Mouse (Mus musculus) small intestine, adult 2 months (tissue): ENCODE data around the gene Tmco4. TPM values are rescaled to one million over a fixed set of nuclear protein-coding genes. Genes with fewer than 3 reads are reported as not detected.

Experiments used
- H3K27ac ChIP-seq: fragments of 200-500 bp; 2 replicates; pipeline ENCODE4 v1.5.1; 2012; ENCODE audit warnings: low read depth, low read length, control low read depth, inconsistent platforms; ENCODE audit not compliant: insufficient read depth
- H3K27me3 ChIP-seq: fragments of 200-500 bp; 2 replicates; pipeline ENCODE4 v1.6.1; 2012; ENCODE audit warnings: mild to moderate bottlenecking, moderate library complexity, low read length, inconsistent platforms; ENCODE audit not compliant: control insufficient read depth, insufficient read depth
- H3K36me3 ChIP-seq: fragments of 200-500 bp; 2 replicates; pipeline ENCODE4 v1.6.1; 2012; ENCODE audit warnings: mild to moderate bottlenecking, low read length, control low read depth, inconsistent platforms; ENCODE audit not compliant: control insufficient read depth, insufficient read depth
- H3K4me1 ChIP-seq: fragments of 200-500 bp; 2 replicates; pipeline ENCODE4 v1.6.1; 2012; ENCODE audit warnings: low read length, inconsistent platforms, mixed read lengths; ENCODE audit not compliant: control insufficient read depth, insufficient read depth, insufficient read length
- H3K4me3 ChIP-seq: fragments of 200-500 bp; 2 replicates; pipeline ENCODE4 v1.5.1; 2012; ENCODE audit warnings: low read depth, mild to moderate bottlenecking, control low read depth, inconsistent platforms, low read length, moderate library complexity
- CTCF ChIP-seq: fragments of 200-500 bp; IDR thresholded peaks from 2 replicates; pipeline ENCODE4 v1.5.1; 2012; ENCODE audit warnings: low read depth, mild to moderate bottlenecking, control low read depth, inconsistent platforms, low read length, moderate library complexity, mixed read lengths; ENCODE audit not compliant: insufficient replicate concordance, insufficient read length; ENCODE audit errors: extremely low read depth
- POLR2A ChIP-seq: fragments of 200-500 bp; IDR thresholded peaks from 2 replicates; pipeline ENCODE4 v1.6.1; 2012; ENCODE audit warnings: low read depth, mild to moderate bottlenecking, control low read depth, inconsistent platforms, low read length, moderate library complexity
- WGBS: fragments of 180-500 bp; shearing (Covaris S2); methylation state at CpG from one replicate; pipeline ENCODE4 v1.1.7; 2018; 5-methylcytosine and 5-hydroxymethylcytosine counted together
- polyA plus RNA-seq: library from polyadenylated mRNA; depleted of rRNA; stranded (reverse); fragments of >200 nt; gene quantifications from 2 replicates; pipeline ENCODE4 v1.2.3, GENCODE M21; 2012; rRNA removed

Tmco4 gene
- polyA plus RNA-seq, result 23.2 and 34.2 TPM in 2 replicates

DNA sequence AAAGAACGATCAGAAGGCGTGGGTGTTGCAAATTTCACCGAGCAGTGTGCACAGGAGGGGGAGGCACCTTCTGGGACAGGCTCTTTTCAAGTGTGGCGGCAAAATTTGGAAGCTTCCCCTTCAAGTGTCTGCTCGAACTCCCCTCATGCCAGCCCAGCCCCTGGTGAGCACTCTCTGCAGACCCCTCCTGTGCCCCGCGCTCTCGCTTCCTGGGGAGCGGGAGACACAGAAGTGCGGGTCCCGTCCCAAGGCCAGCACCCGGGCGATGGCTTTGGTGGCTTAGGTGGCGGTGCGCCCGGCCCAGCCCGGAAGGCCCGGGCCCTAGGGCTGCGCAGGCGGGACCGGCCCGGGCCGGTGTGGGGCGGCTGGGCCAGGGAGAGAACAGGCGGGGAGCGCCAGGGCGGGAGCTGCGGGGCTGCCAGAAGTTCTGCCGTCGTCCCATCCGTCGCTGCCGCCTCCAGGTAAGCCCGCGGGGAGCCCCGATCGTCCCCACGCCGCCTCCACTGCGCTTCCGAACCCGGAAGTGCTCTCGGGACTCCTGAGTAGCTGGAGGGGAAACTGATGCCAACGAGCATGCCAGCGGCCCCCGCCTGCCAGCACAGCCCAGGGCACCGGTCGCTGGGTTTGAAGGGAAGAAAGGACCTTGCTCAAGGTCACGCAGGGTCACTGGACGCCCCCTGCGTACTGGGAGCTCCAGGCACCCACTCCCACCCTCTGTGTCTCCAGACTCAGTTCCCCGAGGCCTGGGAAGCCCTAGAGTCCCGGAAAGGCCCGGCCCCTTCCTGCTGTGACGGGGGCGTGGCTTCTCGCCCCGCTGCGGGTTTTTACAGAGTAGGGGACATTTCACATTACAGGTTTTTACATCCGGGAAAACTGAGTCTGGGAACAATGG lies at the start of gene Tmco4:
TSS of gene Tmco4 (plus strand) at position 62 of the 892 bp plus-strand sequence.
- peaks cover 20% of the 10 kb centered on the region; the same call in 1 of the 2 replicates for H3K4me1 ChIP-seq
- H3K36me3 ChIP-seq, result peaks cover 3% of the 10 kb centered on the region; the same call in 1 of the 2 replicates
- H3K27me3 ChIP-seq, result no peaks in the 10 kb centered on the region
- H3K27ac ChIP-seq, result peak within 1 kb of the TSS; percentile 99
- TF ChIP-seq POLR2A (peak; percentile 78; the same call in 1 of the 2 replicates), CTCF (no peak)
- WGBS, result under 1% methylated on average over 58 of the region's 60 CpGs
- H3K4me3 ChIP-seq, result peak within 1 kb of the TSS; percentile 82

- Histone ChIP-seq H3K4me3 (no peak overlapping the region), H3K27me3 (no peaks in the 10 kb centered on the region), H3K4me1 (peaks cover 13% of the 10 kb centered on the region), H3K27ac (no peak overlapping the region), H3K36me3 (no peaks in the 10 kb centered on the region)
- WGBS, result 11% methylated on average over 2 of the region's 2 CpGs
- TF ChIP-seq CTCF (no peak), POLR2A (no peak)
These were observed 47.1 kb upstream of the Tmco4 start for GRCm38 (mm10) chr4:138925561-138925960.

DNA sequence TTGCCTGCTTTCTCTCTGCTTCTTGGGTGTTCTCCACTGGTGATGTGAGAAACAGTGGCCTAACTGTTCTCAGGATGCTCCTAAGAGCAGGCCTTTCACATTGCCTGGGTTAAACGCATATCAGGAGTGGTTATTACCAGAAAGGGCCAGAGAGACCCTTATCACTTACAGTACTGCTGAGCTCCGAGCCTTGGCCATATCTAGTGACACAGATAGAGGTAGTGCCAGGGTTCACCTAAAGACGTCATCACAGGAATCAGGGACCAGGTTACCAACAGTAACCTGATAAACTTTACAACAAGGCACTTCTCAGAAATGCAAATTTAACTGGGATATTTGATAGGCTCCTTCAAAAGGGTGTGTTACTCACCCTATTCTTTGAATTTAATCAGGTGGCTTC lies 38.8 kb upstream of the Tmco4 start:
- no peak overlapping the region for H3K4me3 ChIP-seq
- no peaks in the 10 kb centered on the region for H3K27me3 ChIP-seq
- no peak for TF ChIP-seq CTCF
- no peak for TF ChIP-seq POLR2A
- H3K36me3 ChIP-seq, result no peaks in the 10 kb centered on the region
- peak overlapping the region; percentile 87 for H3K27ac ChIP-seq
- WGBS, result 25% methylated on average over 3 of the region's 3 CpGs
- H3K4me1 ChIP-seq, result peaks cover 23% of the 10 kb centered on the region

GRCm38 (mm10) chr4:138934456-138935145 lies 38.1 kb upstream of the Tmco4 start:
- H3K27ac ChIP-seq, result peak overlapping the region; percentile 40; the same call in 1 of the 2 replicates
- TF ChIP-seq CTCF (no peak), POLR2A (no peak)
- WGBS, result 86% methylated on average over 11 of the region's 11 CpGs

DNA sequence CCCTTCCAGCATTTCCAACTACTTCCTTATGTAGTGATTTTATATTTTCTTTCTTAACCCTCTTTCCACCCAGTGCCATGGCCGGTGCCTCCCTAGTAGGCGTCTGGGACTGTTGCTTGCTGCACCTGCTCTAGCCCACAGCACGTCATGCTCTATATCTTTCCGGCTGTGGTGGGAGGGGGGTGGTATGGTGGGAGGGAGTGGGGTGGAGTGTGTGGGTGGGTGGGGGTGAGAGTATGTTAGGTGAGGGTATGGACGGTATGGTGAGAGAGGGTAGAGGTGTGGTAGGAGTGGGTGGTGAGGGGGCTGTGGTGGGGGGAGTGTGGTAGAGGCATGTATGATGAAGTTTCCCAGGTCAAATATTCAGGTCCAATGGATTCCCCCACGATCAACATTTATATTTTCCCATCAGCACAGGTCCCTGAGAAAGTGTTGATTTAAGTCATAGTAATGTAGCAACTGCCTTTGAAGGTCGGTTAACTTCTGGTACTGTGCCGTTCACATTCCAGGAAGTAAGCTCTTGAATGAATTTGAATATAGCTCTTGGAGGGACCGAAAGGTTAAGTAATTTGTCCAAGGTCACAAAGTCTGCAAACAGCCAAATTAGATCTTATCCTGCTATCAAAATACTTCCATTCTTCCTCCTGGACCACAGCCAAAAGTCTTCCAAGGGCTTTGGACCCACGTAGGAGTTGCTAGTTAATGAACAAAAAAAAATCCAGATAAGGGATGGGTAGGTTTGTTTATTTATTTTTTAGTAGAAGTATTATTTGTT lies 34.0 kb upstream of the Tmco4 start:
- H3K4me1 ChIP-seq, result peaks cover 43% of the 10 kb centered on the region
- peak overlapping the region; percentile 93 for H3K27ac ChIP-seq
- no peak overlapping the region for H3K4me3 ChIP-seq
- 14% methylated on average over 10 of the region's 10 CpGs for WGBS
- H3K36me3 ChIP-seq, result no peaks in the 10 kb centered on the region
- no peaks in the 10 kb centered on the region for H3K27me3 ChIP-seq
- TF ChIP-seq CTCF, result no peak
- TF ChIP-seq POLR2A, result no peak

More at GRCm38 (mm10) chr4:138934456-138935145, 38.1 kb upstream of the Tmco4 start:
- H3K4me1 ChIP-seq, result peaks cover 27% of the 10 kb centered on the region
- H3K27me3 ChIP-seq, result no peaks in the 10 kb centered on the region
- no peak overlapping the region for H3K4me3 ChIP-seq
- H3K36me3 ChIP-seq, result no peaks in the 10 kb centered on the region

- peaks cover 39% of the 10 kb centered on the region for H3K4me1 ChIP-seq
- peak overlapping the region; percentile 90 for H3K27ac ChIP-seq
- WGBS, result 17% methylated on average over 4 of the region's 4 CpGs
These were observed 33.2 kb upstream of the Tmco4 start for GRCm38 (mm10) chr4:138939481-138939880.

DNA sequence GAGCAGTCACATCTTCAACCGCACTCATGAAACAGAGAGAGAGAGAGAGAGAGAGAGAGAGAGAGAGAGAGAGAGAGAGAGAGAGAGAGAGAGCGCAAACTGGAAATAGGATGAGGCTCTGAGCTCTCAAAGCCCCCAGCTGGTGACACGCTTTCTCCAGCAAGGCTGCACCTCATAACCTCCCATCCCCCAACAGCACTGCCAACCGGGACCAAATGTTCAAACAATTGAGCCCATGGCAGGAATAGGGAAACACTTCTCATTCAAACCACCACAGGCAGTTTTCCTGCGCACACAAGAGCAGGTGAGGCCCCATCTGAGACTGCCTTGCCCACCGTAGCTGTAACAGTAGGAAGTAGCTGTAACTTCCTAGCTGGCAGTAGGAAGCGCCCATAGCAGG lies 31.3 kb upstream of the Tmco4 start:
- H3K27ac ChIP-seq, result peak overlapping the region; percentile 90
- no peak overlapping the region for H3K4me3 ChIP-seq
- H3K27me3 ChIP-seq, result no peaks in the 10 kb centered on the region
- TF ChIP-seq CTCF (no peak), POLR2A (no peak)
- H3K4me1 ChIP-seq, result peaks cover 36% of the 10 kb centered on the region
- 23% methylated on average over 7 of the region's 7 CpGs for WGBS
- H3K36me3 ChIP-seq, result no peaks in the 10 kb centered on the region

More at GRCm38 (mm10) chr4:138939481-138939880, 33.2 kb upstream of the Tmco4 start:
- TF ChIP-seq POLR2A (no peak), CTCF (peak; percentile 31; the same call in 1 of the 2 replicates)
- no peaks in the 10 kb centered on the region for H3K36me3 ChIP-seq
- no peaks in the 10 kb centered on the region for H3K27me3 ChIP-seq
- no peak overlapping the region for H3K4me3 ChIP-seq
